Mouse (Mus musculus) neural tube, embryonic 12.5 days (tissue): Measurements from ENCODE around the gene Fubp1. TPM values are rescaled to one million over a fixed set of nuclear protein-coding genes. Genes with fewer than 3 reads are reported as not detected.
"Not testable (repeated sequence)": the region's sequence is repeated elsewhere in the genome, so short reads cannot be mapped to it uniquely, and the experiment has no call there.

ENCODE experiments used
- ATAC-seq: fragments of 200-750 bp; cut with Nextera tagmentation; 2 replicates; pipeline ENCODE4 v1.8.0; 2017; ENCODE audit warnings: low read depth, mild to moderate bottlenecking, moderate TSS enrichment, moderate library complexity; ENCODE audit not compliant: low FRiP score
- H3K27ac ChIP-seq: fragments of 300-500 bp; sonication (generic); 2 replicates; pipeline ENCODE4 v1.5.1; 2016
- H3K27me3 ChIP-seq: fragments of 300-500 bp; sonication (generic); replicated peaks from 2 replicates; pipeline ENCODE4 v1.6.1; 2016; ENCODE audit warnings: mild to moderate bottlenecking
- H3K36me3 ChIP-seq: fragments of 300-500 bp; sonication (generic); 2 replicates; pipeline ENCODE4 v1.6.1; 2016; ENCODE audit warnings: mild to moderate bottlenecking
- H3K4me1 ChIP-seq: fragments of 300-500 bp; sonication (generic); 2 replicates; pipeline ENCODE4 v1.6.1; 2016
- H3K4me2 ChIP-seq: fragments of 300-500 bp; sonication (generic); replicated peaks from 2 replicates; pipeline ENCODE4 v1.6.1; 2016; ENCODE audit warnings: mild to moderate bottlenecking
- H3K4me3 ChIP-seq: fragments of 300-500 bp; sonication (generic); 2 replicates; pipeline ENCODE4 v1.5.1; 2016
- H3K9ac ChIP-seq: fragments of 300-500 bp; sonication (generic); 2 replicates; pipeline ENCODE4 v1.6.1; 2016; ENCODE audit warnings: mild to moderate bottlenecking
- H3K9me3 ChIP-seq: fragments of 300-500 bp; sonication (generic); 2 replicates; pipeline ENCODE4 v1.6.1; 2016; ENCODE audit warnings: mild to moderate bottlenecking
- WGBS: fragments of 180-500 bp; shearing (Covaris S2); methylation state at CpG from one replicate; pipeline ENCODE4 v1.1.7; 2016; 5-methylcytosine and 5-hydroxymethylcytosine counted together
- polyA plus RNA-seq: library from polyadenylated mRNA; unstranded; fragments of >200 nt; fragmentation: Nextera tagmentation; extraction: Ambion mirVana; gene quantifications from 2 replicates; pipeline ENCODE4 v1.2.1, GENCODE M21; 2016

Gene Fubp1
- polyA plus RNA-seq, 1 experiment from 2014 or later: 337 TPM

GRCm38 (mm10) chr3:152197246-152197645, 13.0 kb upstream of the Fubp1 start:
- not testable (repeated sequence) for ATAC-seq, H3K4me1 ChIP-seq, H3K4me2 ChIP-seq, H3K4me3 ChIP-seq, H3K27me3 ChIP-seq, H3K9ac ChIP-seq, H3K36me3 ChIP-seq, H3K9me3 ChIP-seq, H3K27ac ChIP-seq
- 32% methylated on average over 2 of the region's 2 CpGs for WGBS

GRCm38 (mm10) chr3:152199125-152199524, 11.1 kb upstream of the Fubp1 start:
- 69% methylated on average over 3 of the region's 3 CpGs for WGBS
- H3K4me3 ChIP-seq: no peak overlapping the region
- ATAC-seq: no peak
- no peaks in the 10 kb centered on the region for H3K9me3 ChIP-seq
- H3K36me3 ChIP-seq: no peaks in the 10 kb centered on the region
- no peak overlapping the region for H3K4me2 ChIP-seq
- no peaks in the 10 kb centered on the region for H3K27me3 ChIP-seq
- H3K9ac ChIP-seq: no peak overlapping the region
- no peak overlapping the region for H3K27ac ChIP-seq
- no peaks in the 10 kb centered on the region for H3K4me1 ChIP-seq

- Histone ChIP-seq H3K4me3 (no peak overlapping the region), H3K27me3 (no peaks in the 10 kb centered on the region), H3K4me1 (no peaks in the 10 kb centered on the region), H3K4me2 (no peak overlapping the region), H3K27ac (no peak overlapping the region), H3K9me3 (no peaks in the 10 kb centered on the region), H3K9ac (no peak overlapping the region), H3K36me3 (no peaks in the 10 kb centered on the region)
- WGBS: 94% methylated on average over 3 of the region's 3 CpGs
- ATAC-seq: no peak
Measured at GRCm38 (mm10) chr3:152201181-152201580, 9.0 kb upstream of the Fubp1 start.

GRCm38 (mm10) chr3:152201651-152202050, 8.6 kb upstream of the Fubp1 start:
- Histone ChIP-seq H3K27me3 (no peaks in the 10 kb centered on the region), H3K4me1 (no peaks in the 10 kb centered on the region), H3K9ac (no peak overlapping the region), H3K4me3 (no peak overlapping the region), H3K9me3 (no peaks in the 10 kb centered on the region), H3K27ac (no peak overlapping the region), H3K36me3 (no peaks in the 10 kb centered on the region), H3K4me2 (no peak overlapping the region)
- 81% methylated on average over 2 of the region's 2 CpGs for WGBS
- no peak for ATAC-seq

- H3K4me1 ChIP-seq: no peaks in the 10 kb centered on the region
- no peak overlapping the region for H3K4me2 ChIP-seq
- ATAC-seq: no peak
- H3K9ac ChIP-seq: no peak overlapping the region
- H3K36me3 ChIP-seq: no peaks in the 10 kb centered on the region; the same call in 1 of the 2 replicates
- H3K27me3 ChIP-seq: no peaks in the 10 kb centered on the region
- no peak overlapping the region for H3K27ac ChIP-seq
- H3K4me3 ChIP-seq: no peak overlapping the region
- no peaks in the 10 kb centered on the region for H3K9me3 ChIP-seq
Measured at GRCm38 (mm10) chr3:152202942-152203341, 7.3 kb upstream of the Fubp1 start.

GRCm38 (mm10) chr3:152203411-152203810, 6.8 kb upstream of the Fubp1 start:
- H3K36me3 ChIP-seq: no peaks in the 10 kb centered on the region; the same call in 1 of the 2 replicates
- ATAC-seq: no peak
- 90% methylated on average over 6 of the region's 6 CpGs for WGBS

GRCm38 (mm10) chr3:152203996-152204395, 6.2 kb upstream of the Fubp1 start:
- no peak for ATAC-seq
- H3K27me3 ChIP-seq: no peaks in the 10 kb centered on the region
- H3K4me3 ChIP-seq: no peak overlapping the region
- H3K9ac ChIP-seq: no peak overlapping the region
- WGBS: 63% methylated on average over 3 of the region's 3 CpGs
- H3K4me1 ChIP-seq: peaks cover 6% of the 10 kb centered on the region
- H3K9me3 ChIP-seq: no peaks in the 10 kb centered on the region
- H3K27ac ChIP-seq: no peak overlapping the region
- no peaks in the 10 kb centered on the region; the same call in 1 of the 2 replicates for H3K36me3 ChIP-seq
- H3K4me2 ChIP-seq: no peak overlapping the region

More at GRCm38 (mm10) chr3:152203411-152203810, 6.8 kb upstream of the Fubp1 start:
- Histone ChIP-seq H3K27me3 (no peaks in the 10 kb centered on the region), H3K9ac (no peak overlapping the region), H3K27ac (no peak overlapping the region), H3K4me2 (no peak overlapping the region), H3K9me3 (no peaks in the 10 kb centered on the region), H3K4me3 (no peak overlapping the region), H3K4me1 (peaks cover 2% of the 10 kb centered on the region)

- Histone ChIP-seq H3K4me1 (peaks cover 6% of the 10 kb centered on the region), H3K9me3 (no peaks in the 10 kb centered on the region), H3K4me2 (no peak overlapping the region), H3K27me3 (no peaks in the 10 kb centered on the region), H3K9ac (no peak overlapping the region), H3K27ac (no peak overlapping the region), H3K36me3 (no peaks in the 10 kb centered on the region; the same call in 1 of the 2 replicates), H3K4me3 (no peak overlapping the region)
- ATAC-seq: no peak
- WGBS: 87% methylated on average over 3 of the region's 3 CpGs
Measured at GRCm38 (mm10) chr3:152204577-152204976, 5.6 kb upstream of the Fubp1 start.

GRCm38 (mm10) chr3:152207156-152207555, 3.1 kb upstream of the Fubp1 start:
- Histone ChIP-seq H3K36me3 (no peaks in the 10 kb centered on the region; the same call in 1 of the 2 replicates), H3K4me3 (no peak overlapping the region), H3K9me3 (no peaks in the 10 kb centered on the region), H3K4me1 (peaks cover 14% of the 10 kb centered on the region), H3K27ac (no peak overlapping the region), H3K27me3 (no peaks in the 10 kb centered on the region), H3K9ac (no peak overlapping the region), H3K4me2 (no peak overlapping the region)
- ATAC-seq: no peak
- WGBS: 96% methylated on average over 4 of the region's 4 CpGs

- WGBS: 92% methylated on average over 7 of the region's 7 CpGs
- Histone ChIP-seq H3K9ac (0 out of 2 replicates have a peak overlapping the region, but pooled peaks have one; percentile 26), H3K4me2 (peak overlapping the region; percentile 74), H3K27me3 (no peaks in the 10 kb centered on the region), H3K36me3 (no peaks in the 10 kb centered on the region; the same call in 1 of the 2 replicates), H3K4me1 (peaks cover 25% of the 10 kb centered on the region), H3K4me3 (no peak overlapping the region), H3K9me3 (no peaks in the 10 kb centered on the region), H3K27ac (no peak overlapping the region)
- no peak for ATAC-seq
Measured at GRCm38 (mm10) chr3:152208096-152208885, 1.9 kb upstream of the Fubp1 start.

GRCm38 (mm10) chr3:152209177-152209966, 850 bp upstream of the Fubp1 start:
- Histone ChIP-seq H3K9me3 (no peaks in the 10 kb centered on the region), H3K27me3 (no peaks in the 10 kb centered on the region), H3K4me1 (peaks cover 27% of the 10 kb centered on the region), H3K9ac (peak overlapping the region; percentile 100), H3K36me3 (no peaks in the 10 kb centered on the region; the same call in 1 of the 2 replicates), H3K4me2 (peak overlapping the region; percentile 74), H3K4me3 (peak overlapping the region; percentile 93), H3K27ac (peak overlapping the region; percentile 98)
- ATAC-seq: peak; percentile 57
- 8% methylated on average over 25 of the region's 25 CpGs for WGBS

GRCm38 (mm10) chr3:152210728-152211391, 638 bp downstream of the Fubp1 start:
- peak overlapping the region; percentile 93 for H3K4me3 ChIP-seq
- WGBS: under 1% methylated on average over 64 of the region's 68 CpGs
- no peaks in the 10 kb centered on the region for H3K9me3 ChIP-seq
- peaks cover 1% of the 10 kb centered on the region; the same call in 1 of the 2 replicates for H3K36me3 ChIP-seq
- peak overlapping the region; percentile 95 for H3K27ac ChIP-seq
- peaks cover 27% of the 10 kb centered on the region for H3K4me1 ChIP-seq
- ATAC-seq: peak; percentile 77
- H3K9ac ChIP-seq: peak overlapping the region; percentile 100
- H3K27me3 ChIP-seq: no peaks in the 10 kb centered on the region
- peak overlapping the region; percentile 97 for H3K4me2 ChIP-seq
